Mouse (Mus musculus): ENCODE data around the gene Birc7. TPM values are rescaled to one million over a fixed set of nuclear protein-coding genes. Genes with fewer than 3 reads are reported as not detected.

The Birc7 gene
- total RNA-seq, 2 experiments from 2014 or later, result 0.23 TPM; not detected in 1

DNA sequence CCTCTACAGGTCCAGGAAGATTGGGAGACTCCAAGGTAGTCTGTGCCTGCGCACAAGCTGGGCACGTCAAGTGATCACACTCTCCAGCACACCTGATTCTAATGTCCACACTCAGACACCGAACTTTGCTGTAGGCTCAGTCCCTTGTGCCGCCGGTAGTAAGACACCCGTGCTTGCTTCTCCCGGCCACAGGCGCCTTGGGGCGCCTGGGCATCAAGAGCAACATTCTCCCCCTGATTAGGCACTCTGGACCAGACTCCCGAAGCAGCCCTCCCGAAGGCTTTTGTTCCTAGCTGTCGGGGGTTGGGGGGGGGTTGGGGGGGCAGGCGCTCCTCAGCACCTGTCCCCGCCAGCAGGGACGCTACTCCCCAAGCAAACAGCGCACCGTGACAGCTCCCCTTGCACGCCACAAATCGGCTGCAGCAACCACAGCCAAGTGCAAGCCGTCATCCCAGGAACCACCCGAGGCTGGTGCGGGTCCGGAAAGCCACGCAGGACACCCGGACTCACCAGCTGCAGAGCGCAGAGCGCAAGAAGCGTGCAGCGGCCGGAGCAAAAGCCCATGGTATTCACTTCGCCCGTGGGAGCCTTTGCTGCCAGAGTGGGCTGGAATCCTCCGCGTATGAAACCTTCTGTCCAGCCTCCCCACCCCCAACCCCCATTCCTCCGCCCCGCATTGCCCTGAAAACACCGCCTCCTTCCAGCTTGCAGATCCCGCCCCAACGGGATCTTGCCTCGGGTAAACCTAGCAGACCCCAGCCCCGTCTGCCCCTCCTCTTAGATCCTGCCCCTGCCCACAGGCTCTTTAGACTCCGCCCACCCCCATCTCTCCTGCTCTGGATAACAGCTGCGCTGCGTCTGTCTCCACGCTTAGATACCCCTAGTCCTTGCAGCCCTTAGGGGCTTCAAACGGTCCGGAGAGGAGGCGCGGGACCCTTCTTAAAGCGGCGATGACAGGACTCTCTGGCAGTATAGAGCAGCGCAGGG is 25.5 kb downstream of the Birc7 start, which contains the start of gene Nkain4:
TSS of gene Nkain4 (minus strand) at position 639 of the 987 bp plus-strand sequence.
- TF ChIP-seq CTCF (IDR thresholded peaks at IDR 0.05), result peak; percentile 43
- peak; percentile 43 to 51 for DNase-seq (ENCODE audit: extremely low spot score in 1 of 2, low spot score in 2 of 2)
- Histone ChIP-seq H3K27ac (peak within 1 kb of the TSS; percentile 94), H3K4me3 (peak within 1 kb of the TSS; percentile 74)
- intact Hi-C loops (cut with DNase I), result no loop called here

DNA sequence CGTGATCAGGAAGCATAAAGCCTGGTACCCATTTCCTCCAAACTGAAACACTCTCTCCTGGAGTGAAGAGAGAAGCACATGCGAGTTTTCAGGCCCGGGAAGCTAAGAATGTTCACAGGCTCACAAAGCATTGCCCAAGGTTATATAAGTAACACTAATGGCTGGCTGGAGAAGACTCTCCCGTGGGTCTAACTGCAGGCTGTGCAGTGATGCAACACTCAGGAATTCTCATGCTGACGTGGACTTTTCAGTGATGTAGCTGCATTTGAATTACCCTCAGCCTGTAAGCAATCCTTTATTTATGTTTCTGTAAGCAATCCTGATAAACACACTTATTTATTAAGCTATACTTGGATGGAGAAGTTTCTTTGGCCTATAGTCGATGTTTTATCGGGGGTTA is 30.8 kb downstream of the Birc7 start:
- no peak overlapping the region for H3K4me3 ChIP-seq
- no peak for DNase-seq (ENCODE audit: extremely low spot score in 1 of 2, low spot score in 2 of 2)
- no peak overlapping the region for H3K27ac ChIP-seq
- intact Hi-C loops (cut with DNase I), result loop anchor here (10.0 kb wide), 1 partner anchor 375 kb away; the partner anchor contains the start of genes Mrgbp and Ogfr
- no peak for TF ChIP-seq CTCF (IDR thresholded peaks at IDR 0.05)

DNA sequence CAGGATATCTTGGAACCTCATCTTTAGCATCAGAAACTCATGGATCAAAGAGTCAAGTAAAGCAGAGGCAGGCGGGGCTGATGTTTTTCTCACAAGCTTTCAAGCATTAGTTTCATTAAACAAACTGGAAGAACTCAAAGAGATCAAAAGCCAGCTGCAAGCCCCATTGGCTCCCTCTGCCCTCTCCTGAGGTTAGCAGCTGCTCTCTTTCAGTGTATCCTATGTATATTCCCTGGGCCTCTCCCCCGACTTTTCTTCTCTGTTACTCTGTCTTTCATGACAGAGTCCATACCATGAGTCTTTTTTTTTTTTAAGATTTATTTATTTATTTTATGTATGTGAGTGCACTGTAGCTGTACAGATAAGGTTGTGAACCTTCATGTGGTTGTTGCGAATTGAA is 31.4 kb downstream of the Birc7 start:
- H3K4me3 ChIP-seq, result no peak overlapping the region
- intact Hi-C loops (cut with DNase I), result loop anchor here (10.0 kb wide), 1 partner anchor 375 kb away; the partner anchor contains the start of genes Mrgbp and Ogfr
- no peak for TF ChIP-seq CTCF (IDR thresholded peaks at IDR 0.05)
- no peak for DNase-seq (ENCODE audit: extremely low spot score in 1 of 2, low spot score in 2 of 2)
- no peak overlapping the region for H3K27ac ChIP-seq

DNA sequence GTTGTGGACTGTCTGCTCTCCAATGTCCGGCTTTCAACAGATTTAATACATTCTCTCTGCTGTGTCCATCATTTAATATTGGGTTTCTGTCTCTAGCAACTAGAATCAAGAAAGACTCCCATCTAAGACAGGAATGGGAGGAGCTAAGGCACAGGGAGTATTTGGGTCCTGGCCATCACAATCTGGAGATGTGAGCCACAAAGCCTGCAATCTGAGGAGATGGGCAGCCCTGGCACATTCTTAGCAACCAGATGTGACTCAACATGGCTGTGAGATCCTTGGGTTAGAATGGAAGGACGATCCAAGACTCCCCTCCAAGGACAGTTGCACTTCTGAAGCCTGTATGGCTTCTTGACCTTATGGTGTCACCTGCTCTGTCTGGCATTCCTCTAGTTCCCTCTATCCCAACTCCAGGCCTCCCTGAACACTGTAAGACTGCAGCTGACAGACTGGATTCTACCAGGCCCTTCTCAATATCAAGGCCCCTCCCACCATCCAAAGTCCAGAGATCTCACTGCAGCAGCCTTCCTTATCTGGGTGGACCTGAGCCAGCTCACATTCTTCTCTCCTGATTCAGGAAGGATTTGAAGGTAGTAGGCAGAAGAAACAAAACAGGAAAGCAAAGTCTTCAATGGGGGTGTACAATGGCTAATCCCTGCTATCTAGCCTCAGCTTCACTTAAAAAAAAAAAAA is 33.9 kb downstream of the Birc7 start:
- H3K27ac ChIP-seq, result no peak overlapping the region
- intact Hi-C loops (cut with DNase I), result loop anchor here (1.0 to 10.0 kb wide), 2 partner anchors 37 to 378 kb away; partner anchors contain the start of genes Mrgbp and Ogfr
- DNase-seq (ENCODE audit: extremely low spot score in 1 of 2, low spot score in 2 of 2), result no peak

DNA sequence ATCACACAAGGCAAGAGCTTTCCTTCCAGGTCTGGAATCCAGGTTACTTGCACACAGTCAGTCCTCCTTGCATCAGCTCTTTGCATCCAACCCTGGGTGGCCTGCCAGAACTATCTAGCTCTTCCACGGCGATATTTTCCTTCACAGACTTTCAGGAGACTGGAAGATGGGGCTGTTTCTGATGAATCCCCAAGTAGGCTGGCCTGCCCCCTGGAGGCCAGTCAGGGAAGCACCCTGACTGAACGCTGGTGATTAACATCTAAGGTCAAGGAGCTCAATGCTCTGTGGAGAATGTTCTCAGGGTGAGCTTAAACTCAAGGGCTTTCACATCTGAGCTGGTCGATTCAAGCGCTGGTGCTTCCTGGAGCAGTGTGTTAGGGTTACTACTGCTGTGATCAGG is 35.1 kb downstream of the Birc7 start:
- intact Hi-C loops (cut with DNase I), result loop anchor here (1.0 to 10.0 kb wide), 2 partner anchors 39 to 379 kb away; partner anchors contain the start of genes Mrgbp and Ogfr
- H3K27ac ChIP-seq, result no peak overlapping the region
- peak; percentile 99 for TF ChIP-seq CTCF (IDR thresholded peaks at IDR 0.05)
- no peak overlapping the region for H3K4me3 ChIP-seq
- peak; percentile 75 to 82 for DNase-seq (ENCODE audit: extremely low spot score in 1 of 2, low spot score in 2 of 2)

More for the DNA sequence above, 33.9 kb downstream of the Birc7 start:
- H3K4me3 ChIP-seq, result no peak overlapping the region
- no peak for TF ChIP-seq CTCF (IDR thresholded peaks at IDR 0.05)

DNA sequence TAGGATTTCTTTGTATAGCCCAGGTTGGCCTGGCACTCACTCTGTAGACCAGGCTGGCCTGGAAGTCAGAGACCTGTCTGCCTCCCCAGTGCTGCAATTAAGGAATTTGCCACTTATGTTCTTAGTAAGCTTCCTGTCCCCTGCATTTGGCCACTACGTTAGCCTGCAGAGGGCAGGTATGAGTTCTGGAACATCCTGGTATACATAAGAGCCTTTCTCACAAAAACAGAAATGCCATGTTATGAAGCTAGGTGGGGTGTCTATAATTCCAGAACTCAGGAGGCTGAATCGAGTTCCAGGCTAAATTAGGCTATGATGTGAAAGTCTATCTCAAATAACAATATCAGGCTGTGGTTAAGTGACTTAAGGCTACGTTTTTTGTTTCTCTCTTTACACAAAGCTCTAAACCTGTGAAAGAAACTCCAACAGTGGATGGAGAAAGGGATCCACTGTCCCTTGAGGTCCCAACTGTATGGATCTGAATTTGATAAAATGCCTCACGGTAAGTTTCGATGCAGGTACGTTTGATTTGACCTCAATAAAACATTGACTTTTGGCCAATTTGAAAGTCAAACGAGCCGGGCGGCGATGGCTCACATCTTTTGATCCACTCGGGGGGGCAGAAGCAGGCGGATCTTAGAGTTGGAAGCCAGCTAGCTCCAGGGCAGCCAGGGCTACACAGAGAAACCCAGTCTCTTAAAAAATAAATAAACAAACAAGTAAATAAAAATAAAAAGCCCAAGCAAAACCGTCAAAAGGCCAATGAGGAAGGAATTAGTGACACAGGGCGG is 37.5 kb downstream of the Birc7 start:
- H3K27ac ChIP-seq, result peak overlapping the region; percentile 99
- DNase-seq (ENCODE audit: extremely low spot score in 1 of 2, low spot score in 2 of 2), result no peak
- intact Hi-C loops (cut with DNase I), result loop anchor here (10.0 kb wide), 1 partner anchor 381 kb away; the partner anchor contains the start of genes Mrgbp and Ogfr
- peak overlapping the region; percentile 92 for H3K4me3 ChIP-seq
- TF ChIP-seq CTCF (IDR thresholded peaks at IDR 0.05), result peak; percentile 61

DNA sequence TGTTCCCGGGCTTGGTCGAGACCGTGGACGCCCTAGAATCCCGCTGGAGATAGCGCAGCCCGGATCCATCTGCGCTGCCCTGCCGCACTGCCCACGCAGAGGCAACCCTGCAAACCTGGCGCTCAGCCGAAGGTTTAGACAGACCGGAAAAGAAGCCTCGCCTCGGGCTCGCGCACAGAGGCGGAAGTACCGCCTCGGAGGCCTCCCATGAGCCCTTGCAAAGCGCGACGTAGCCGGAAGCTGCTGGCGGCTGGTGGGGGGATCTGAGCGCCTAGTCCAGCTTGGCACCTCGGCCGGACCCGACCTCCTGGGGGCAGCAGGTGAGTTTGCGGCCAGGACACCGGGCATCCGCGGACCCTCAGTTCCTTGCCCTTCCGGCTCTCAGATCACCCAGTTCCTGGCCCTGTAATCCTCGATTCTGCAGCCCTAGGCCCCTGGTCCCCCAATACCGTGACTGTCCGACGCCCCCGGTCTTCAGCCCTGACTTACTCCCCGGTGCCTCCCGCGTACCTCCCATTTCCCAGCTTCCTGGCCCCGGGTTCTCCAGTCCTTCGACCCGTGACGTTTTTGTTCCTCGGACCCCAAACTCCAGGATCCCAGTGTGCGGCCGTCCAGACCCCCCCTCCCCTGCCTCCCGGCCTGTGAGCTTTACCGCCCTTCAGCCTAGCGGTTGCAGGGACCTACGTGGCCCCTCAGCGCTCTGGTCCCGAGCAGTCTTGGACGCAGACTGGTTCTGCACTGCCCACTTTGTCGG is 38.4 kb downstream of the Birc7 start, which contains the start of gene Arfgap1:
TSS of gene Arfgap1 (plus strand) at position 216 of the 754 bp plus-strand sequence.
- intact Hi-C loops (cut with DNase I), result loop anchor here (10.0 kb wide), 1 partner anchor 382 kb away; the partner anchor contains the start of genes Mrgbp and Ogfr
- TF ChIP-seq CTCF (IDR thresholded peaks at IDR 0.05), result no peak

DNA sequence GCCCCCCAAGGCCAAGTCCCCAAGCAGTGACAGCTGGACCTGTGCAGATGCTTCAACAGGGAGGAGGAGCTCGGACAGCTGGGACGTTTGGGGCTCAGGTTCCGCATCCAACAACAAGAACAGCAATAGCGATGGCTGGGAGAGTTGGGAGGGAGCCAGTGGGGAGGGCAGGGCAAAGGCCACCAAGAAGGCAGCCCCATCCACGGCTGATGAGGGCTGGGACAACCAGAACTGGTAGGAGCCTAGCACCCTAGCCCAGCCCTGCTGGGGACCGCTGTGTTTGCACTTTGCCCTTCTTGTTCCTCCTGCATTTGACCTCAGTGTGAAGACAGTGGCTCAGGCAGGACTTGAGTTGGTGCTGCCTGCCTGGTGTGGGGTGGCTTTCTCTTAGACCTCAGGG is 52.3 kb downstream of the Birc7 start:
- Histone ChIP-seq H3K4me3 (no peak overlapping the region), H3K27ac (no peak overlapping the region)
- no peak for DNase-seq (ENCODE audit: extremely low spot score in 1 of 2, low spot score in 2 of 2)
- no peak for TF ChIP-seq CTCF (IDR thresholded peaks at IDR 0.05)
- intact Hi-C loops (cut with DNase I), result no loop called here

More for the DNA sequence above, 38.4 kb downstream of the Birc7 start, which contains the start of gene Arfgap1:
- Histone ChIP-seq H3K4me3 (peak within 1 kb of the TSS; percentile 92), H3K27ac (peak within 1 kb of the TSS; percentile 99)
- DNase-seq (ENCODE audit: extremely low spot score in 1 of 2, low spot score in 2 of 2), result peak; percentile 90 to 94

Small RNA genes lying within 50 kb of the gene (microRNA-seq; reads per million reads assigned to microRNA genes)
- gene Mir124a-3, result 0.24 to 0.97 reads per million in 2 experiments

Other genes starting within 250 kb of the Birc7 start
- gene Dido1, start 219.0 kb upstream of the Birc7 start, total RNA-seq (2021), result 10 to 100 TPM; 59.5 to 60.2 TPM
- gene Gid8, start 218.9 kb upstream of the Birc7 start, total RNA-seq (2021), result 10 to 100 TPM; 62.9 to 65.5 TPM
- gene Slc17a9, start 203.8 kb upstream of the Birc7 start, total RNA-seq (2021), result under 1 TPM in 1 of 2 experiments, not detected in 1; 0.57 TPM
- not detected for gene Bhlhe23, start 152.1 kb upstream of the Birc7 start, total RNA-seq (2021)
- 10 to 100 TPM; 50.5 to 60.8 TPM for gene Ythdf1, start 8.1 kb upstream of the Birc7 start, total RNA-seq (2021)
- 10 to 100 TPM; 38.9 to 44.7 TPM for gene Nkain4, start 25.7 kb downstream of the Birc7 start, total RNA-seq (2021)
- 100 to 1,000 TPM; 135 to 155 TPM for gene Arfgap1, start 38.2 kb downstream of the Birc7 start, total RNA-seq (2021)
- gene Col20a1, start 57.5 kb downstream of the Birc7 start, total RNA-seq (2021), result 1 to 10 TPM; 2.2 to 2.5 TPM
- gene Chrna4, start 114.5 kb downstream of the Birc7 start, total RNA-seq (2021), result 10 to 100 TPM; 34.8 to 36.0 TPM
- gene Kcnq2, start 206.3 kb downstream of the Birc7 start, total RNA-seq (2021), result 100 to 1,000 TPM; 275 to 280 TPM
- gene Eef1a2, start 228.0 kb downstream of the Birc7 start, total RNA-seq (2021), result 1,000 to 10,000 TPM; 1,380 to 1,388 TPM